Mouse (Mus musculus): Measurements from ENCODE around the gene Atp1a3. TPM values are rescaled to one million over a fixed set of nuclear protein-coding genes. Genes with fewer than 3 reads are reported as not detected.

Gene Atp1a3
- polyA plus RNA-seq, 1 experiment from 2014 or later = 0.57 TPM

GRCm38 (mm10) chr7:25035916-25036315, 30.2 kb upstream of the Atp1a3 start:
- H3K27me3 ChIP-seq (replicated peaks; ENCODE audit: insufficient read depth, low read length) = no peaks in the 10 kb centered on the region
- ATAC-seq (no peak), DNase-seq (ENCODE audit: low spot score) (peak; percentile 62)
- H3K4me2 ChIP-seq (replicated peaks; ENCODE audit: low read depth, low read length) = no peak overlapping the region
- H3K4me3 ChIP-seq (ENCODE audit: low read depth, low read length) = no peak overlapping the region
- no peaks in the 10 kb centered on the region for H3K36me3 ChIP-seq (ENCODE audit: insufficient read depth, low read length)
- H3K9me3 ChIP-seq (ENCODE audit: low read length) = no peaks in the 10 kb centered on the region
- TF ChIP-seq EP300 (IDR thresholded peaks at IDR 0.05) = no peak
- peak; percentile 87 for TF ChIP-seq CTCF (IDR thresholded peaks at IDR 0.05)
- no peak overlapping the region for H3K27ac ChIP-seq (ENCODE audit: low read length)
- H3K4me1 ChIP-seq (ENCODE audit: insufficient read depth, low read depth, low read length) = no peaks in the 10 kb centered on the region
- H3K9ac ChIP-seq (replicated peaks; ENCODE audit: low read depth) = no peak overlapping the region
- WGBS = 50% methylated on average over 7 of the region's 7 CpGs

- Histone ChIP-seq H3K27me3 (replicated peaks; ENCODE audit: insufficient read depth, low read length) (no peaks in the 10 kb centered on the region), H3K27ac (ENCODE audit: low read length) (no peak overlapping the region), H3K9ac (replicated peaks; ENCODE audit: low read depth) (no peak overlapping the region), H3K9me3 (ENCODE audit: low read length) (no peaks in the 10 kb centered on the region), H3K4me1 (ENCODE audit: insufficient read depth, low read depth, low read length) (no peaks in the 10 kb centered on the region), H3K36me3 (ENCODE audit: insufficient read depth, low read length) (no peaks in the 10 kb centered on the region), H3K4me2 (replicated peaks; ENCODE audit: low read depth, low read length) (no peak overlapping the region), H3K4me3 (ENCODE audit: low read depth, low read length) (no peak overlapping the region)
- TF ChIP-seq EP300 (IDR thresholded peaks at IDR 0.05) (no peak), CTCF (IDR thresholded peaks at IDR 0.05) (no peak)
- WGBS = 89% methylated on average over 4 of the region's 4 CpGs
- DNase-seq (ENCODE audit: low spot score) (no peak), ATAC-seq (no peak)
These were observed 29.0 kb upstream of the Atp1a3 start for GRCm38 (mm10) chr7:25034796-25035195.

- Histone ChIP-seq H3K27ac (ENCODE audit: low read length) (no peak overlapping the region), H3K4me1 (ENCODE audit: insufficient read depth, low read depth, low read length) (no peaks in the 10 kb centered on the region), H3K9ac (replicated peaks; ENCODE audit: low read depth) (no peak overlapping the region), H3K9me3 (ENCODE audit: low read length) (no peaks in the 10 kb centered on the region), H3K4me3 (ENCODE audit: low read depth, low read length) (no peak overlapping the region), H3K4me2 (replicated peaks; ENCODE audit: low read depth, low read length) (no peak overlapping the region), H3K36me3 (ENCODE audit: insufficient read depth, low read length) (no peaks in the 10 kb centered on the region), H3K27me3 (replicated peaks; ENCODE audit: insufficient read depth, low read length) (no peaks in the 10 kb centered on the region)
- no peak for ATAC-seq
- TF ChIP-seq CTCF (IDR thresholded peaks at IDR 0.05) (no peak), EP300 (IDR thresholded peaks at IDR 0.05) (no peak)
- no peak for DNase-seq (ENCODE audit: low spot score)
- 75% methylated on average over 3 of the region's 3 CpGs for WGBS
These were observed 25.8 kb upstream of the Atp1a3 start for GRCm38 (mm10) chr7:25031528-25031927.

GRCm38 (mm10) chr7:25030032-25030753, 24.4 kb upstream of the Atp1a3 start:
- no peak overlapping the region for H3K4me3 ChIP-seq (ENCODE audit: low read depth, low read length)
- TF ChIP-seq EP300 (IDR thresholded peaks at IDR 0.05) (no peak), CTCF (IDR thresholded peaks at IDR 0.05) (peak; percentile 89)
- no peak overlapping the region for H3K9ac ChIP-seq (replicated peaks; ENCODE audit: low read depth)
- no peaks in the 10 kb centered on the region for H3K9me3 ChIP-seq (ENCODE audit: low read length)
- H3K4me1 ChIP-seq (ENCODE audit: insufficient read depth, low read depth, low read length) = no peaks in the 10 kb centered on the region
- DNase-seq (ENCODE audit: low spot score) (peak; percentile 68), ATAC-seq (0 out of 2 replicates have a peak, but pooled peaks have one; percentile 28)
- H3K27me3 ChIP-seq (replicated peaks; ENCODE audit: insufficient read depth, low read length) = no peaks in the 10 kb centered on the region
- H3K36me3 ChIP-seq (ENCODE audit: insufficient read depth, low read length) = no peaks in the 10 kb centered on the region
- no peak overlapping the region for H3K27ac ChIP-seq (ENCODE audit: low read length)
- H3K4me2 ChIP-seq (replicated peaks; ENCODE audit: low read depth, low read length) = no peak overlapping the region
- 27% methylated on average over 5 of the region's 5 CpGs for WGBS

GRCm38 (mm10) chr7:25026452-25026851, 20.7 kb upstream of the Atp1a3 start:
- H3K4me1 ChIP-seq (ENCODE audit: insufficient read depth, low read depth, low read length) = no peaks in the 10 kb centered on the region
- no peak overlapping the region for H3K9ac ChIP-seq (replicated peaks; ENCODE audit: low read depth)
- no peak for TF ChIP-seq CTCF (IDR thresholded peaks at IDR 0.05)
- no peak for TF ChIP-seq EP300 (IDR thresholded peaks at IDR 0.05)
- H3K4me2 ChIP-seq (replicated peaks; ENCODE audit: low read depth, low read length) = no peak overlapping the region
- H3K4me3 ChIP-seq (ENCODE audit: low read depth, low read length) = no peak overlapping the region
- H3K27ac ChIP-seq (ENCODE audit: low read length) = no peak overlapping the region
- no peaks in the 10 kb centered on the region for H3K27me3 ChIP-seq (replicated peaks; ENCODE audit: insufficient read depth, low read length)
- 36% methylated on average over 7 of the region's 7 CpGs for WGBS
- ATAC-seq (no peak), DNase-seq (ENCODE audit: low spot score) (no peak)
- no peaks in the 10 kb centered on the region for H3K36me3 ChIP-seq (ENCODE audit: insufficient read depth, low read length)
- no peaks in the 10 kb centered on the region for H3K9me3 ChIP-seq (ENCODE audit: low read length)

- H3K4me1 ChIP-seq (ENCODE audit: insufficient read depth, low read depth, low read length) = no peaks in the 10 kb centered on the region
- DNase-seq (ENCODE audit: low spot score) (no peak), ATAC-seq (no peak)
- H3K27me3 ChIP-seq (replicated peaks; ENCODE audit: insufficient read depth, low read length) = no peaks in the 10 kb centered on the region
- TF ChIP-seq CTCF (IDR thresholded peaks at IDR 0.05) = peak; percentile 44
- TF ChIP-seq EP300 (IDR thresholded peaks at IDR 0.05) = no peak
- H3K4me2 ChIP-seq (replicated peaks; ENCODE audit: low read depth, low read length) = no peak overlapping the region
- H3K36me3 ChIP-seq (ENCODE audit: insufficient read depth, low read length) = no peaks in the 10 kb centered on the region
- H3K9me3 ChIP-seq (ENCODE audit: low read length) = no peaks in the 10 kb centered on the region
- H3K9ac ChIP-seq (replicated peaks; ENCODE audit: low read depth) = no peak overlapping the region
- WGBS = 55% methylated on average over 10 of the region's 10 CpGs
- no peak overlapping the region for H3K27ac ChIP-seq (ENCODE audit: low read length)
- no peak overlapping the region for H3K4me3 ChIP-seq (ENCODE audit: low read depth, low read length)
These were observed 20.2 kb upstream of the Atp1a3 start for GRCm38 (mm10) chr7:25025855-25026439.
